Mouse (Mus musculus): ENCODE results near the gene Dld. TPM values are rescaled to one million over a fixed set of nuclear protein-coding genes. Genes with fewer than 3 reads are reported as not detected.

Dld gene
- total RNA-seq, 2 experiments from 2014 or later: 153 to 181 TPM

DNA sequence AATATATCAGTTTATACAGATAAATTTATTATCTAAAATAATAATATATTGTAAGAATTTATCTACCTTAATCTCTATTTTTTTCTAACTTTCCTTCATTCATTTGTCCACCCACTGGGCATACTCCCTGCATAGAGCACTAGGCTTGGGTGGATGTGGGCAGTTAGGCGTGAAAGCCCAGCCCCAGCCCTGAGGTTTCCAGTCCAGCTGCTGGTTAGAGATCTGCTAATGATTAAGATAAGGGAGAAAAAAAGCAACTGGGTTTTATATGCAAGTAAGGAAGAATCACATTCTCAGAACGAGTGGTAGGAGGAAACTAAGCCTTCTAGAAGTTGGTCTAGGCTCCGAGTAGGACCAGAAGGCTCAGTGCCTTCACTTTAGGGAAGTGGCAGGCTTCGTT lies 55.2 kb downstream of the Dld start:
- no peak for DNase-seq (ENCODE audit: low spot score in 2 of 2)

DNA sequence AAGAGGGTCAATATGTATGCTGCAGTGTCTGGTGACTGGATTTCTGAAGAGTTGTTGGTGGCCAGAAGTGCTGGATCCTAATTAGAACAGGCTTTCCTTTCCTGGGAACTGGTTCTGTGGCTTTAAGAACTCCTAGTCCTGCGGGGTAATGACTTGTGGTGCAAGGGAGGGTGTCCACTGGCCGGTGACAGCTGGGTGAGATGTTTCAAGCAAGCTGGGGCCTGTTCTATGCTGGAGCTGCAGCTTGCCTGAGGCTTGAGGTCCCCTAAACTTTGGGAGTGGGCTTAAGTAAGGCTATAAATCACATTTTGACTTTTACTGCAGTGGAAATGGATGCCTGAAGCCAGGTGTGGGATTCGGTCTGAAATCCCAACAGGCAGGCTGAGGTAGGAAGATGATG lies 55.7 kb downstream of the Dld start:
- no peak for DNase-seq (ENCODE audit: low spot score in 2 of 2)

DNA sequence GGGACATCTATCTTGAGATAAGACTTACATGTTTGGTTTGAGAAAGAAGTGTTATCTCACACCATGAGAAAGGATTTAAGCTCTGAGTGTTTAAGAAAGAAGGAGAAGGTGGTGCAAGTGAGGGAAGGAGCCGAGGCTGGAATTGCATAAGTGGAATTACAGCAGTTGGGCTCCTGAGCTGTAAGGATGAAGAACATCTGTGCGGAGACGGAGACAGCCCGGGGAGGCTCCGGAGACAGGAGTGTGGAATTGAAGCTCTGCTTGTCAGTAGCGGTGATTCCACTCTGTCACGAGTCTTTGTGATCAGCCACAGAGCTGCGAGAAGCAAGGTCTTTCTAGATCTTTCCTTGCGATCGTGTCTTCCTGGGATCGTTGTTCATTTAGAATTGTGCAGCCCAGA lies 56.3 kb downstream of the Dld start:
- no peak for DNase-seq (ENCODE audit: low spot score in 2 of 2)

GRCm38 (mm10) chr12:31294526-31294925 lies 56.7 kb downstream of the Dld start:
- no peak for DNase-seq (ENCODE audit: low spot score in 2 of 2)

GRCm38 (mm10) chr12:31293361-31294142 lies 57.7 kb downstream of the Dld start:
- no peak for DNase-seq (ENCODE audit: low spot score in 2 of 2)

DNA sequence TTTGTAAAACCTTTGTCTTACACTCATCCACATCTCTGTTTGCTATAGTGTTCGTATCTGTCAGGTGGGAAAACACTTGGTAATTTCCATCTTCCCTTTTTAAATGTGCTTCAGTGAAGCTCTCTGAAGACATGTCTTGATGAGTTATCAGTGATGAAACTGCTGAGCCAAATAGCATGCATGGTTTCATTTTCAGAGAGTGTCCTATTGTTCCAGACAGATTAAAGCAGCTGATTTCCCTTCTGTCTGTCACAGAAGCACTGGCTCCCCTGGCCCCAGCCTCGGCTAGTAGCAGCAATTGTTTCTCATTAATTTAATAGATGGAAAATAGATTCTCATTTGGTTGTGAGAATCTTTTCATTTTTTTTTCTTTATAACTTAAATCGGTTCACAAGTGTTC lies 60.3 kb downstream of the Dld start:
- DNase-seq (ENCODE audit: low spot score in 2 of 2): no peak

GRCm38 (mm10) chr12:31289046-31289445 lies 62.2 kb downstream of the Dld start:
- DNase-seq (ENCODE audit: low spot score in 2 of 2): no peak

- no peak for DNase-seq (ENCODE audit: low spot score in 2 of 2)
Observed at GRCm38 (mm10) chr12:31283617-31284136, 67.6 kb downstream of the Dld start.

GRCm38 (mm10) chr12:31283131-31283530 lies 68.1 kb downstream of the Dld start:
- DNase-seq (ENCODE audit: low spot score in 2 of 2): no peak

DNA sequence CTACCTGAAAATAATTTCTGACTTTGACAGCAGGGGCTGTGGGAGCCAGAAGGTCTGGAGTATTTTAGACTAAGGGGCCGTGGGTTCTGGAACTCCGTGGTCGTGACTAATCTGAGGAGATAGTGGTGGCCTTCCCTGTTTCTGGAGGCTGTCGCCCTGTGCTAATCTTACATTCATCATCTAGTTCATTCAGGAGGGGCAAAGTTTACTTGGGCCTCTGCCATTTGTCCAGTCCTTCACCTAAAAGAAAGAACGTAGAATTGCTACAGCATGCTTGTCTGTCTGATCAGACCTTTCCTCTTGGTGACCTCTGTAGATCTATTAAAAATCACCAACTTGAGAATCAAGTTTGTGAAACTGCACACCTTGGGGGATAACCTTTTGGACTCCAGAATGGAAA lies 69.0 kb downstream of the Dld start:
- no peak for DNase-seq (ENCODE audit: low spot score in 2 of 2)

Other genes starting within 250 kb of the Dld start
- not detected for gene Gm6993, start 110.7 kb downstream of the Dld start, total RNA-seq (2021)
- gene Lamb1, start 86.2 kb downstream of the Dld start, total RNA-seq (2021): 100 to 1,000 TPM; 259 to 273 TPM
- not detected for gene Slc26a3, start 39.4 kb upstream of the Dld start, total RNA-seq (2021)
- 10 to 100 TPM; 10.9 to 12.8 TPM for gene Cbll1, start 148.2 kb upstream of the Dld start, total RNA-seq (2021)
- under 1 TPM; 0.08 to 0.15 TPM for gene Slc26a4, start 208.5 kb upstream of the Dld start, total RNA-seq (2021)